Mouse (Mus musculus): ENCODE results near the gene Pdcl3. TPM values are rescaled to one million over a fixed set of nuclear protein-coding genes. Genes with fewer than 3 reads are reported as not detected.

The Pdcl3 gene
- polyA plus RNA-seq, 1 experiment = 11.3 TPM

GRCm38 (mm10) chr1:38972986-38973592 lies 12.3 kb upstream of the Pdcl3 start:
- 0 out of 2 replicates have a peak, but pooled peaks cover 2% of the 10 kb centered on the region for H3K27me3 ChIP-seq (ENCODE audit: control insufficient read depth, insufficient read depth, low read length)
- 85% methylated on average over 9 of the region's 9 CpGs for WGBS
- H3K4me1 ChIP-seq (ENCODE audit: control insufficient read depth, insufficient read depth, insufficient read length) = no peaks in the 10 kb centered on the region
- H3K4me3 ChIP-seq (ENCODE audit: extremely low read depth, insufficient read depth, insufficient read length) = no peak overlapping the region
- DNase-seq (ENCODE audit: low read depth in 1 of 2, low spot score in 2 of 2) = no peak
- no peaks in the 10 kb centered on the region for H3K36me3 ChIP-seq (ENCODE audit: control insufficient read depth, insufficient read depth, low read length)
- TF ChIP-seq CTCF (IDR thresholded peaks at IDR 0.05; ENCODE audit: extremely low read depth, insufficient read depth, insufficient read length, insufficient replicate concordance) = no peak
- TF ChIP-seq POLR2A (IDR thresholded peaks at IDR 0.05; ENCODE audit: low read depth, low read length) = no peak
- H3K27ac ChIP-seq (ENCODE audit: insufficient read depth, low read length) = no peak overlapping the region

- H3K27me3 ChIP-seq (ENCODE audit: control insufficient read depth, insufficient read depth, low read length) = 0 out of 2 replicates have a peak, but pooled peaks cover 2% of the 10 kb centered on the region
- no peak overlapping the region for H3K4me3 ChIP-seq (ENCODE audit: extremely low read depth, insufficient read depth, insufficient read length)
- no peak for TF ChIP-seq POLR2A (IDR thresholded peaks at IDR 0.05; ENCODE audit: low read depth, low read length)
- no peak for TF ChIP-seq CTCF (IDR thresholded peaks at IDR 0.05; ENCODE audit: extremely low read depth, insufficient read depth, insufficient read length, insufficient replicate concordance)
- no peak overlapping the region for H3K27ac ChIP-seq (ENCODE audit: insufficient read depth, low read length)
- WGBS = 71% methylated on average over 7 of the region's 7 CpGs
- no peak for DNase-seq (ENCODE audit: low read depth in 1 of 2, low spot score in 2 of 2)
- H3K36me3 ChIP-seq (ENCODE audit: control insufficient read depth, insufficient read depth, low read length) = no peaks in the 10 kb centered on the region
- H3K4me1 ChIP-seq (ENCODE audit: control insufficient read depth, insufficient read depth, insufficient read length) = no peaks in the 10 kb centered on the region
These were observed 5.5 kb upstream of the Pdcl3 start for GRCm38 (mm10) chr1:38979953-38980352.

GRCm38 (mm10) chr1:38983870-38984269 lies 1.5 kb upstream of the Pdcl3 start:
- no peak for TF ChIP-seq CTCF (IDR thresholded peaks at IDR 0.05; ENCODE audit: extremely low read depth, insufficient read depth, insufficient read length, insufficient replicate concordance)
- no peak for TF ChIP-seq POLR2A (IDR thresholded peaks at IDR 0.05; ENCODE audit: low read depth, low read length)
- Histone ChIP-seq H3K4me3 (ENCODE audit: extremely low read depth, insufficient read depth, insufficient read length) (no peak overlapping the region), H3K36me3 (ENCODE audit: control insufficient read depth, insufficient read depth, low read length) (no peaks in the 10 kb centered on the region), H3K4me1 (ENCODE audit: control insufficient read depth, insufficient read depth, insufficient read length) (peaks cover 9% of the 10 kb centered on the region), H3K27me3 (ENCODE audit: control insufficient read depth, insufficient read depth, low read length) (no peaks in the 10 kb centered on the region), H3K27ac (ENCODE audit: insufficient read depth, low read length) (no peak overlapping the region)
- WGBS = 53% methylated on average over 2 of the region's 2 CpGs
- no peak for DNase-seq (ENCODE audit: low read depth in 1 of 2, low spot score in 2 of 2)

DNA sequence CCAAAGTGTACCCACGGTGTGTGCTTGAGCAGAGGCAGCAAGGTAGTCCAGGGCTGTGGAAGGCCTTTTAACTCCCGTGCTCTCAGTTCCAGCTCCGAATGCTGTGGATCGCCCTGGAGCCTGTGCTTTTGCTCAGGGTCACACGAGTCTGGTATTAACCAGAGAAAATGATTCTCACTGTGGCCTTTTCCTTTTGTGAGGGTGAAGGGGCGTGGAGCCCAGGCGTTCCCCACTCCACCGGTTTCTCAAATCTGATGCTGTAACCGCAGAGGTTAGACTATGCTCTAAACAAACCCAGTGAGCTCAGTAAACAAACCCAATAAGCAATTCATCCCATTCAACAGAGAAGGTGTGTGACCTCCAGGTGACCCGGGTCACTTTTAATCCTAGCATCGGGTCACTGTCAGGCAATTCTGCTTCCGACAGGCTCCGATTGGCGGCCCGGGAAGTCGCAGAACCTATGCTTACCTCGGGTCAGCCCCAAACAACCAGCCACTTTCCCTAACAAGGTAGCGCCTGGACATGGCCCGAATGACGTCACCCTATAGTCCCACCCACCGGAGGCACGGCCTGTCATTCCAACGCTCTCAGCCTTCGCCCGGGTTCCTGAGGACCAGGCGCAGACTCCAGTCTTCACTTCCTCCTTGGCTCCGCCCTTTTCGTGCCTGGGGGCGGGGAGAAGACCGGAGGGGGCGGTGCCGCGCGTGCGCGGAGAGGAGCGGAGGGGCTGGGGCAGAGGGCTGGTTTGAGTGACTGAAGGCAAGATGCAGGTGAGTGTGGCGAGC lies 1.9 kb downstream of the Pdcl3 start:
- H3K4me3 ChIP-seq (ENCODE audit: extremely low read depth, insufficient read depth, insufficient read length) = peak overlapping the region; percentile 99
- H3K27ac ChIP-seq (ENCODE audit: insufficient read depth, low read length) = peak overlapping the region; percentile 71; the same call in 1 of the 2 replicates
- DNase-seq (ENCODE audit: low read depth in 1 of 2, low spot score in 2 of 2) = peak; percentile 80 to 92
- WGBS = 9% methylated on average over 38 of the region's 38 CpGs
- TF ChIP-seq CTCF (IDR thresholded peaks at IDR 0.05; ENCODE audit: extremely low read depth, insufficient read depth, insufficient read length, insufficient replicate concordance) (no peak), POLR2A (IDR thresholded peaks at IDR 0.05; ENCODE audit: low read depth, low read length) (no peak; the same call in 1 of the 2 replicates)
- H3K4me1 ChIP-seq (ENCODE audit: control insufficient read depth, insufficient read depth, insufficient read length) = peaks cover 9% of the 10 kb centered on the region
- H3K27me3 ChIP-seq (ENCODE audit: control insufficient read depth, insufficient read depth, low read length) = no peaks in the 10 kb centered on the region
- peaks cover 2% of the 10 kb centered on the region; the same call in 1 of the 2 replicates for H3K36me3 ChIP-seq (ENCODE audit: control insufficient read depth, insufficient read depth, low read length)

- TF ChIP-seq CTCF (IDR thresholded peaks at IDR 0.05; ENCODE audit: extremely low read depth, insufficient read depth, insufficient read length, insufficient replicate concordance) = no peak
- no peak for TF ChIP-seq POLR2A (IDR thresholded peaks at IDR 0.05; ENCODE audit: low read depth, low read length)
- peak overlapping the region; percentile 71; the same call in 1 of the 2 replicates for H3K27ac ChIP-seq (ENCODE audit: insufficient read depth, low read length)
- H3K27me3 ChIP-seq (ENCODE audit: control insufficient read depth, insufficient read depth, low read length) = no peaks in the 10 kb centered on the region
- H3K36me3 ChIP-seq (ENCODE audit: control insufficient read depth, insufficient read depth, low read length) = peaks cover 4% of the 10 kb centered on the region; the same call in 1 of the 2 replicates
- DNase-seq (ENCODE audit: low read depth in 1 of 2, low spot score in 2 of 2) = no peak
- H3K4me1 ChIP-seq (ENCODE audit: control insufficient read depth, insufficient read depth, insufficient read length) = peaks cover 9% of the 10 kb centered on the region
- peak overlapping the region; percentile 99 for H3K4me3 ChIP-seq (ENCODE audit: extremely low read depth, insufficient read depth, insufficient read length)
- under 1% methylated on average over 24 of the region's 25 CpGs for WGBS
These were observed 2.4 kb downstream of the Pdcl3 start for GRCm38 (mm10) chr1:38987865-38988211.

- TF ChIP-seq CTCF (IDR thresholded peaks at IDR 0.05; ENCODE audit: extremely low read depth, insufficient read depth, insufficient read length, insufficient replicate concordance) (no peak), POLR2A (IDR thresholded peaks at IDR 0.05; ENCODE audit: low read depth, low read length) (no peak)
- peaks cover 9% of the 10 kb centered on the region for H3K4me1 ChIP-seq (ENCODE audit: control insufficient read depth, insufficient read depth, insufficient read length)
- H3K36me3 ChIP-seq (ENCODE audit: control insufficient read depth, insufficient read depth, low read length) = peaks cover 4% of the 10 kb centered on the region; the same call in 1 of the 2 replicates
- no peak for DNase-seq (ENCODE audit: low read depth in 1 of 2, low spot score in 2 of 2)
- WGBS = 25% methylated on average over 7 of the region's 7 CpGs
- H3K4me3 ChIP-seq (ENCODE audit: extremely low read depth, insufficient read depth, insufficient read length) = peak overlapping the region; percentile 99
- H3K27me3 ChIP-seq (ENCODE audit: control insufficient read depth, insufficient read depth, low read length) = no peaks in the 10 kb centered on the region
- no peak overlapping the region; the same call in 1 of the 2 replicates for H3K27ac ChIP-seq (ENCODE audit: insufficient read depth, low read length)
These were observed 2.9 kb downstream of the Pdcl3 start for GRCm38 (mm10) chr1:38988357-38988756.
